Mouse (Mus musculus) megakaryocyte-erythroid progenitor cell, adult 5-6 weeks (primary cell): ENCODE measurements around the gene St6galnac3. TPM values are rescaled to one million over a fixed set of nuclear protein-coding genes. Genes with fewer than 3 reads are reported as not detected.
A peak's percentile ranks its signal among the peaks of the same experiment; 100 is the strongest.

Source experiments
- ATAC-seq: replicated peaks from 2 replicates; pipeline ENCODE4 v1.8.0; 2016; ENCODE audit warnings: mild to moderate bottlenecking, inconsistent platforms; ENCODE audit not compliant: severe bottlenecking, poor library complexity, low FRiP score, low TSS enrichment
- total RNA-seq, 2 experiments: library from RNA; stranded (forward) in 1 of 2; stranded (reverse) in 1 of 2; fragments of 200-1000, 215-1000 nt in 1 of 2; fragments of >200 nt in 1 of 2; fragmentation: Nextera tagmentation in 1 of 2; gene quantifications; 2 replicates each; pipeline ENCODE4 v1.2.3; 2014 to 2017

St6galnac3 gene
- total RNA-seq, 2 experiments from 2014 or later, result 17.2 to 19.6 TPM

DNA sequence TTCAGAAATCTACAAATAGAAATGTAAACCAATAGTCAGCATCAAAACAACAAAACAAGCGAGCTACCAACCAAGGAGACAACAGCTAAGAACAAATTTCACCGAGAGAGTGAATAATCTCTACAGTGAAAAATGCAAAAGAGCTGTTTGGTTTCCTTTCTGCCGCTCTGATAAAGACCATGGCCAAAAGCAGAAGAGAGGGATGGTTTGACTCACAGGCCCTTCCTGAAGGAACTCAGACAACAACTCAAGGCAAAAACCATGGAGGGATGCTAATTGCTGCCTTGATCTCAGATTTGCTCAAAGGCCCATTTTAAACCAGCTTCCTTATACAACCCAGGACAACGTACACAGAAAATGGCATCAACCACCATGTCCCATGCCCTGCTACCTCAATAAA lies 437.4 kb downstream of the St6galnac3 start:
- no peak for ATAC-seq

DNA sequence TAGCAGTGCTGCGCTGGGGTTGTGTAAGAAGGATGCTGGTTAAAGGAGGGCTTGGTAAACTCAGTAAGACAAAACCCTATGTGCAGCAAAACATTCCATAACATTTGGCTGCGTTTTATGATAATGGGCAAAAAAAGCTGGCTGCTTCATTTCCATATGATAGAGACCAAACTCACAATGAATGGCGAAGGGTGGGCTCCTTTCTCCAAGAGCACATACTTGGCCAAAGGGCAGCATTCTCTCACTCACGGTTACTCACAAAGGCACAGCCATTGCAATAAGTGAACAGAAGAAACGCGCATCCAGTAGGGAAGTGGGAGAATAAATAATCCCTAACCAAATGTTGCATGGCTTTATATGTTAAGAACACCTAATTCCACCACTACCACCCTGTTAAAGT lies 437.9 kb downstream of the St6galnac3 start:
- no peak for ATAC-seq

- no peak for ATAC-seq
These were observed 442.7 kb downstream of the St6galnac3 start for GRCm38 (mm10) chr3:153282123-153282765.

GRCm38 (mm10) chr3:153278249-153278648 lies 446.7 kb downstream of the St6galnac3 start:
- ATAC-seq, result 0 out of 2 replicates have a peak, but pooled peaks have one; percentile 52

DNA sequence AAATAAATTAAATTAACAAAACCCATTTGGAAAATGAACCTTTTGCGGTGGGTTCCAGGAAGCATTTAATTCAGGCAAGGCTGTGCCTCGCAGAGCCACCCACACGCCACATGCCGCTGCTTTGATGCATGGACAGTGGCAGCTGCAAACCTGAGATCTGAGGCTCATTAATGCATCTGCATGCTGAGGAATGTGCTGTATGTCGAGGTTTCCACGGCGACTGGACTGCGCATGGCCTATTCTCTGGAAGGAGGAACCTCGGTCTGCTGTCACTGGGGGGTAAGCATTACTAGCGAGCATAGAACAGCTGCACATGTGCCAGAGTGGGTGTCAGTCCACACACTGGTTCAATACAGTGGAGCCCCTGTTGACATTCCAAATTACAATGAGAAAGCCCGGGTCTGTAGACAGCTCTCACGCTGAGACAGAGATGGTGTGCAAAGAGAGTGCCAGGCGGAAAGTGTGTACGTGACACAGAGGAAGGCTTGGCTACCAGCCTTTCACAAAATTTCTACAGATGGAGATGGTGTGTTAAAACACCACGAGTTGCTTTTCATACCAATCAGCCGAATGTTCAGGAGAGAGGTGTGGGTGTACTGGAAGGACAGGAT lies 447.5 kb downstream of the St6galnac3 start:
- ATAC-seq, result no peak

DNA sequence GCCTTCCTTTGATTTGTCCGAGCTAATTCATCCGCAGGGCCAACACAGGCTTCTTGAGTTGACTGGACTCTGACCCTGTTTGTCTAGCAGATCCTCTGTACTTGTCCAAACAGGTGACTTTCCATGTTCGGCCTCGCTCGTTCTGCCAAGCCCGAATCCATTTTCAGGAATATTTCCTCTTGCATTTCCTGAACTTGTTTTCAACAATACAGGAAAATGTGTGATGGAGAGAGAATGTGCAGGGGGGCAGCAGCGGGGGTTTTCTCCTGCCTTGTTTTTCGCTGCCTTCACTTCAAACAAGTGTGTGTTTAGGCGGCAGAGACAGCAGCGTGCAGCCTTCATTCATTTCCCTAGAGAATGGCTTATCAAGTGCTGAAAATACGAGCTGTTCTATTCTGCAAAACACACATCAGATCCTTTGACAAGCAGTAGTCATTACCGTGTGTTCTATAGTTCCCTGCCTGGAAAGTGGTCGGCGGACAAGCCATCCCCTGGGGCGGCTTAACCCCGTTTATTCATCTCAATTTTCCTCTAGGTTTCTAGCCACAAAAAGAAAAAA lies 448.1 kb downstream of the St6galnac3 start:
- ATAC-seq, result no peak

GRCm38 (mm10) chr3:153276101-153276829 lies 448.7 kb downstream of the St6galnac3 start:
- ATAC-seq, result no peak

- no peak for ATAC-seq
These were observed 452.7 kb downstream of the St6galnac3 start for GRCm38 (mm10) chr3:153272241-153272640.

DNA sequence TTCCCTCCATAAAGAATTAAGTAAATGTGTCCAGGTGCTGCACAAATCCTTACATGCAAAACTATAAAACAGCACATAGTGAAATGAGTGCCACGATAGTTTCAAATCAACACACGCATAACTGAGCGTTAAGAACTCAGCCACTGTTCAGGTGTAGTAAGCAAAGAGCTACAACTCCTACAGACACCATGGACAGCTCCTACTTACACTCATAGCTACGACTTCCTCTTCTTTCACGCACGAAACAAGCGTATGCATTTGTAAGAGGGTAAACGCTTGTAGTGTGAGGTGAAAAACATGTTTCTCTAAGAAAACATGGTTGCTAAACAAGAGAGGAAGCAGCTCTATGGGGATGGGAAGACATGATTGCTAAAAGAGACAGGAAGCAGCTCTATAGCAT lies 457.6 kb downstream of the St6galnac3 start:
- ATAC-seq, result no peak

DNA sequence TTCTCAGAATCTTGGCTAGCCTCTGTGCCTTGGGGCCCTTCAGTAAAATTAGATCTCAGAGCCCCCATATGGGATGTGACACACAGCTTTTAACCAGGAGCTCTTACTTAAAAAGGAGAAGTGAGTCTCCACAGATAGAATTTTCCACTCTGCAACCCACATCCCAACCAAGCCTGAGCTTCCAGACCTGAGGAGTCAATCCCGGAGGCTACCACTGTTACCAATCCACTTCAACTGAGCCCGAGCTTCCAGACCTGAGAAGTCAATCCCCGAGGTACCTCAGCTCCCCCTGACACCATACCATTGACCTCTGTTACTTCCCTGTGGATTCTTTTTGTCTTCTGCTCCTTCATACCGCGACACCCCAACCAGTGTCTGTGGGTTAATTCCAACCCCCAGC lies 463.0 kb downstream of the St6galnac3 start:
- no peak for ATAC-seq

GRCm38 (mm10) chr3:153260225-153260933 lies 464.6 kb downstream of the St6galnac3 start:
- ATAC-seq, result no peak

DNA sequence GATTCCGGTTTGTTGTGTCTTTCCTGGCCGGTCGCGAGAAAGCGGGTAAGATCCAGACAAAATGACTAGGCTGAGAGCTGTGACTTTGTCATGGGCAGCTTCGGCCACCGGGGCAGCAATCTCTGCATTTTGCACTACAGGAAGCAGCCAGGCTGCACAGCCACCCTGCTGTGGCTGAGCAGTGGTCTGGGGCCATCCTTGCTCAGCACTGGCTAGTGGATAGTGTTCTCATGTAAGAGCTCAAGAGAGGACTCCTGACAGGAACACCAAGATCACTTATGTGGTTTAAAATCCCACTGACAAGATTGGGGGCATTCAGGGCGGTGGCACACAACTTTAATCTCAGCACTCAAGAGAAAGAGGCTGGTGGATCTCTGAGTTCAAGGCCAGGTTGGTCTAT lies 469.1 kb downstream of the St6galnac3 start:
- ATAC-seq, result no peak

DNA sequence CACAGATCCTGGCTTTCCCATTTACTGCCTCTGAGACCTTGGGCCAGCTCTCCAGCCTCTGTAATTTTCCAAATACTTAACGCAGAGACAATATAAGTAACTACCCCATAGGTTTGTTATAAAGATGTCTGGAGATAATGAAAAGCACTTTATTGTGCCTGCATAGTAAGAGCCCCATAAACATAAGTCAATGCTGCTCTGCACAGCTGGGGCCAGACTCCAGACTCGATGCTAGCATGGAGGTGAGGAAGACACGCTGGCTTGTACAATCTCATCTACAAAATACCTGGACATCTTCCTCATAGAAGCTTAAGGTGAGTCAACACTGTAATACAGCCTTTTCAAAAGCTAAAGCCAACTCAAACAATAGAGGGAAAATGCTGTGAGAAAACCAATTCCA lies 473.3 kb downstream of the St6galnac3 start:
- ATAC-seq, result no peak

DNA sequence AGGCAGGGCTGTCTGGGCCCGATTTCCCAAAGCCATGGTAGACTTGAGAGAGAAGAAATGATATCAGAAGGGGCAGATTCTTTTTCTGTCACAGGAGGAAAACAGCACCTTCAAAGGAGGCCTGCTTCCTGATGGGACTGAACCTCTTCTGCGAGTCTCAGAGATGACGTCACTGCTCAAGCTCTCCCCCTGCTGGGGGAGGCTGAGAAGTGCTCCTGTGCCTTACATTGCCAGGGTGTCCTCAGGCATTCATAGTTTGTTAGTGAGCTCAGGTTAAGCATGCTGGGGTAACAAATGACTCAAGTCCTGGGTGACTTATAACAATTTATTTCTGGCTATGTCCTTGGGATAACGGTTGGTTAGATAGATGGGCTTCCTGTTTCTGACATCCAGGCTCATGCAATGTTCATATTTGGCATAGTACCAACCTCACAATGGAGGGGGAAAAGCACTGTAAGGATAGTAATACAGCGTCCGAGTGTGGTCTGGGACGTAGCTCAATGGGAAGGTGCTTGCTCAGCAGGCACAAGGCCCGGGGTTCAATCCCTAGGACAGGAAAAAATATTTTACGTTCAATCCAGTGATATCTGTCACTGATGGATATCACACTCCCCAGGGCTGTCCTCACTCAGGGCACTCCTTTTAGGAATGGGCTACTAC lies 474.2 kb downstream of the St6galnac3 start:
- peak; percentile 99 for ATAC-seq

GRCm38 (mm10) chr3:153248866-153249265 lies 476.1 kb downstream of the St6galnac3 start:
- no peak for ATAC-seq

DNA sequence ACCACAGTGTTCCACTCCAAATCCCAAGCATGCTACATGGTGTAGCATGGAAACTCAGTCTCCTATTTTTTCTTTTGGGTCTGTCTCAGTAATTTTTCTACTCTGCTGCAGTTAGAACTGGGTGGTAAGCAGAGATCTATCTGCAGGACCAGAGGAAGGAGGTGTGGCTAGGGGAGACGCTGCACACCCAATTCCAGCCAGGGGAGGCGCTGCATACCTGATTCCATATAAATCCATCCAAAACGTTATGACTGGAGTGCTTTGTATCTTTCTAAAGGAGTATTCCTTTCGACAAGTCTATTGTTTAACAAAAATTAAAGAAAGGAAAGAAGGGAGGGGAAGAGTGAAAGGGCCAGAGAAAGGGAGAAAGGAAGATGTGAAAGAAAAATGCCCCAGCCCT lies 476.9 kb downstream of the St6galnac3 start:
- ATAC-seq, result no peak

DNA sequence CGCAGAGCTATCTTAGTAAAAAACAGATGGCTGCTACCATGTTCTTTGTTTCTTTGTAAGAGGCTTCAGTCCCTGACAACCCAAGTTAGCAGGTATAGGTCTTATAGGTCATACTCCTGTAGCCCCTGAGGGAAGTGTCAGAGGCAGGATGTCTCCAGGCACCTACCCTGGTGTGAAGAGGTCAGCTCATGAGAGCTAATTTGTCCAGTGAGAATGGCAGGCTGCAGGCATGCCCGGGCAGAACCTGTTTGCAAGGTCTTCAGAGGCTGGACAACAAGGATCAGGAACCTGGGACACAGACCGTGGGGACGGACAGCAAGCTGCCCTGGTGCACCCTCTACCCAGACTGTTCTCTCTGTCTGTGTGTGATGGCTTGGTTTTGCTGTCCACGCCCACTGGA lies 482.4 kb downstream of the St6galnac3 start:
- ATAC-seq, result no peak

DNA sequence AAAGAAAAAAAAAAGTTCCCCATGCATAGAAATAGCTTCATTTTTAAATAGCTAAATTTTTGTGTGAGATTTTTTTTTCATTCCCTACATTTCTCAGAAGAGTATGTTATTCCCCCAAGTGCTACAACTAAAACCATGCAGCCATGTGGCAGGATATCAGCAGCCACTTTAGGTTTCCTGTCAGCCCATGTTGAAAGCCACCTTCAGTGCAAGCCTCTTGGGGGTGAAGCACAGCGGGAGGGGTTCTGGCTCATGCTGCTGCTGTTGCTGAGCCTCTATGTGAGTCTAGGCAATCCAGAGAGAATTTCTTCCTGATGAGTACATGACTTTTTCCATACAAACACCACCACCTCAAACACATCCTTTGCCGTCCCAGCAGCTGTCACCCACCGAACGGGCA lies 483.8 kb downstream of the St6galnac3 start:
- no peak for ATAC-seq

GRCm38 (mm10) chr3:153240366-153240765 lies 484.6 kb downstream of the St6galnac3 start:
- ATAC-seq, result peak; percentile 67
